Mouse (Mus musculus): ENCODE results near the gene Cdyl. TPM values are rescaled to one million over a fixed set of nuclear protein-coding genes. Genes with fewer than 3 reads are reported as not detected.

The Cdyl gene
- 1 to 10 TPM; 8.6 to 9.0 TPM for total RNA-seq (2021)
- long read RNA-seq, experiment 1, partial matches to known transcripts, result 0 of 2 reads
- long read RNA-seq, experiment 1, other reads (novel, unspliced or antisense), result 2 of 2 reads
- long read RNA-seq, experiment 2, transcript Cdyl-202 (7 exons, 3,575 nt), result major isoform, 5 of 6 reads
- long read RNA-seq, experiment 2, partial matches to known transcripts, result 0 of 6 reads
- long read RNA-seq, experiment 2, other reads (novel, unspliced or antisense), result 1 of 6 reads

GRCm38 (mm10) chr13:35659406-35659985, at the start of gene Cdyl:
TSS of gene Cdyl (plus strand) at chr13:35659833.
- DNase-seq, result no peak
- intact Hi-C loops (cut with DNase I), result no loop called here

DNA sequence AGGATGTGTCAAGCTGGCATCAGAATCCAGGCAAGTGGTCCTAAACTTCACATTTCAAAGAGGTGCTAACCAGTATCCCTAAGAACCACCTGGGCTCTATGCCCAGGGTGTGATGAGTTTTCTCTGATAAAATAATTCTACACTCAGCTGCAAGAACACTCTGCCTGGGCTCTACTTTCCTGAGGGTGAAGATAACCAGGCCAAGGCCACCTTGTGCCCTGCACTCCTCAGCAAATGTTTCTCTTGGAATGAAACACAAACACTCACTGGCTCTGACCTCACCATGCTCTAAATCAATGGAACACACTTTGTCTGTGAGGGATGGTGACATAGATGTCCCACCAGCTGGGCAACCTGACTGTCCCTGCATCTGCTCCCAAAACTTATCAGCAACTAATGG, 48.9 kb upstream of the Cdyl start:
- no peak for DNase-seq
- intact Hi-C loops (cut with DNase I), result no loop called here

- DNase-seq, result no peak
- intact Hi-C loops (cut with DNase I), result no loop called here
Measured at GRCm38 (mm10) chr13:35612506-35612905, 47.1 kb upstream of the Cdyl start.

DNA sequence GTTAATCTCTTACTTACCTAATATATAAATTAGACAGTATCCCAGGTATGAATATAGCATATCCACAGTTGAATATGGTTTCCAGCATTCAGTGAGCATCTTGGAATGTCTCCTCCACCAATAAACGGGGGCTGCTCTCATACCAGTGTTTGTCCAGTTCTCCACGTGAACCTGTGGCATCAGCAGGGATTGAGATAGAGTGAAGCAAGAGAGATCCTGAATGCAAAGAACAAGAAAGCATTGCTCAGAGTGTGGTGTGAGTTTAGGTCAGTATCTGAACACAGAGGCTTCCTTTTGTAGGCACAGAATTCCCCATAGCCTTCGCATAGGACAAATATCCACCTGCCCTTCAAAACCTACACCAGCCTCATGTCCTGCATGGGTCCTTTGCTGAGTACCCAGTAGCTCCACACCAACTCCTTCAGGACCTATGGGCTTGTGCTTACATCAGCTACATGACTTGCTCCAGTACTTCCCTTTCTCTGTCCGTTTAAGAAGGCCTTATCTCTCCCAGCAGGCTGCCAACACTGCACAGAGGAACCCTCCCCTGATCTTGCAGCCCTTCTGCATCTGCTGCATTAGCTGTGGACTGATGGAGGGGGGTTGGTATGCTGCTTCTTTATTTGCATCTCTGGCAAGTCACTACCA, 44.7 kb upstream of the Cdyl start:
- DNase-seq, result no peak
- intact Hi-C loops (cut with DNase I), result no loop called here

DNA sequence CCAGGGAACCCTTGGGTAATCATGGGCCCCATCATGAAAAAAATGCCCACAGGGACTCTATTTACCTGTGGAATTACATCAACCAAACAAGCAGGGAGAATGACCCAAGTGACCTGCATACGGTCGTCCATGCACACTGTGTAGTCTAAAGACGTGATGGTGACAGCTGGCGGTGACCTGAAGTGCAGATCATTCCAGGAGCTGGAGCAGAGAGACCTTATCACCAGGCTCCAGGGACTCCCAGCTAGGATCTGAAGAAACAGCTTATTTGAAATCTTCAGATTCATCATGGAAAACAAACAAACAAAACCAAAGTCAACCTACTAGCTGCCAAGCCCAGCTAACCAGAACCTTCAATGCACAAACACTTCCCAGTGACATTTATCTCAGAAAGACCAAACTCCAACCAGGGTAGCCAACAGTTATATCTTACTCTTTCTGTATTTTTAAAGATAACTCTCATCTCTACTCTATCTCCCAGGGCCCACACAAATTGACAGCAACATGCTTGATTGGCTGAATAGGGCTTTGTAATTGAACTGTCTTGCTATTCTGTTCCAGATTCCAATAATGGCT, 43.0 kb upstream of the Cdyl start:
- DNase-seq, result no peak
- intact Hi-C loops (cut with DNase I), result no loop called here

GRCm38 (mm10) chr13:35619356-35619755, 40.3 kb upstream of the Cdyl start:
- DNase-seq, result peak in 1 of 2 experiments; percentile 28
- intact Hi-C loops (cut with DNase I), result no loop called here

GRCm38 (mm10) chr13:35620756-35621155, 38.9 kb upstream of the Cdyl start:
- intact Hi-C loops (cut with DNase I), result no loop called here

GRCm38 (mm10) chr13:35624831-35625230, 34.8 kb upstream of the Cdyl start:
- DNase-seq, result no peak
- intact Hi-C loops (cut with DNase I), result no loop called here

More at GRCm38 (mm10) chr13:35620756-35621155, 38.9 kb upstream of the Cdyl start:
- no peak for DNase-seq

GRCm38 (mm10) chr13:35625556-35625955, 34.1 kb upstream of the Cdyl start:
- intact Hi-C loops (cut with DNase I), result no loop called here
- DNase-seq, result no peak

DNA sequence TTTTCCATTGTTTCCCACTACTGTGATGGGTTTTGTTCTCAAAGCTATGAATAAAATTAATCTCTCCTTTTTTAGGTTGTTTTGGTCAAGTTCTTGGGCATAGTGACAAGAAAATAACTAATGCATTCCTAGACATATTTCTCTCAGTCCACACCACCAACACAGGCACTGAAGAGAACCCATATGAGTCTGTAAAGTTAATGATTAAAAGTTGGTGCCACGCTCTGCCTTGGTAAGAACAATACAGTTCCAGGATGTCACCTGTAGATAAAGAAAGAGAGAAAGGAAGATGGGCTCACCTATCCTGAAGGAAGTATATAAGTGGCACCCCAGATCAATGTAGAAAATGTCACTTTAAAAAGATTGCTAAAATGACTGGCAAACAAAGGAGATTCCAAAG, 32.3 kb upstream of the Cdyl start:
- DNase-seq, result no peak
- intact Hi-C loops (cut with DNase I), result no loop called here

DNA sequence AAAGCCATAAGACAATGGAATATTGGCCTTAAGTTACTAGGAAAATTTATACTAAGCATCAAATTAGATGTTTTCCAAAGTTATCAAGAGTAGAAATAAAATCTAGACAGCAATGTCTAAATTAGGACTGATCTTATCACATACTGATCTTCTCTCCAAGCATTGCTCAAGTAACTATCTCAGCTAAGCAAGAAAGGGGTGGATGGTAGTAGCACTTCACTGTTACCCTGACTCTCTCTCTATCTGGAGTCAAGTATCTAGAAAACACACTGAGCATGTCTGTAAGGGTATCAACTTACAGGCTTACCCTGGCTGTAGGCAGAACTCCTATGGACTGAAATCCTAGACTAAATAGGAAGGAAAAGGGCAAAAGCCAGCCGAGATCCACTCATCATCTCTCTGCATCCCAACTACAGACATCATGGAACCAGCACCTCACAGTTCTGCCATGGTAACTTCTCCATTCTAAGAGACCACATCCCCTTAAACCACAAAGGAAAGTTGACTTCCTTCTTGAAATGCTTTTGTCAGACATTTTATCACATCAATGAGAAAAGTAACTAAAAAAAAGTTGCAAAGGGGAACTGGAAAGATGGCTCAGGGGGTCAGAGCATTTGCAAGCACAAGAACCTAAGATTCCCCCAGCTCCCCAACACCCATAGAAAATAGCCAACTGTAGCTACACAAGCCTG, 12.4 kb upstream of the Cdyl start:
- intact Hi-C loops (cut with DNase I), result no loop called here
- DNase-seq, result no peak

DNA sequence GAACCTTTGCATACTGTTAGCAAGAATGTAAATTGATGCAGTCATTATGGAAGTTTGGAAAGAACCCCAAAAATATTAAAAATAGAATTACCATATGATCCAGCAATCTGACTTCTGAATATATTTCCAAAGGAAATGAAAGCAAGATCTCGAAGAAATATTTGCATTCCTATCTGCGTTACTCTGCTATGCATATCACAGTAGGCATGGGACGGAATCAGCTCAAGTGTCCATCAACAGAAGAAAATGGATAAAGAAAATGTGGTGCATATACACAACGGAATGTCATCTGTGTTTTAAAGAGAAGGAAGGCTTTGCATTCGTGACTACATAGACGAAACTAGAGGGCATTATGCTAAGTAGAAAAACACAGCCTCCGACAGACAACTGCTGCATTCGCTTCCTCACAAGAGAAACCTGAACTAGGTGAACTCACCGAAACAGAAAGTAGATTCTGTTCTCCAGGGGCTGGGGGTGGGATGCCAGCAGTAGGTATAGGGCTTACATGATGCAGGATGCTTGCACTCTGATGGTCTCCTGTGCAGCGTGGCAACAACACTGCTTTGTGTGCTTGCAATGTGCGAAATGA, 9.3 kb upstream of the Cdyl start:
- no peak for DNase-seq
- intact Hi-C loops (cut with DNase I), result no loop called here

- DNase-seq, result no peak
- intact Hi-C loops (cut with DNase I), result no loop called here
Measured at GRCm38 (mm10) chr13:35652851-35653250, 6.8 kb upstream of the Cdyl start.

- intact Hi-C loops (cut with DNase I), result no loop called here
Measured at GRCm38 (mm10) chr13:35656853-35657252, 2.8 kb upstream of the Cdyl start.

DNA sequence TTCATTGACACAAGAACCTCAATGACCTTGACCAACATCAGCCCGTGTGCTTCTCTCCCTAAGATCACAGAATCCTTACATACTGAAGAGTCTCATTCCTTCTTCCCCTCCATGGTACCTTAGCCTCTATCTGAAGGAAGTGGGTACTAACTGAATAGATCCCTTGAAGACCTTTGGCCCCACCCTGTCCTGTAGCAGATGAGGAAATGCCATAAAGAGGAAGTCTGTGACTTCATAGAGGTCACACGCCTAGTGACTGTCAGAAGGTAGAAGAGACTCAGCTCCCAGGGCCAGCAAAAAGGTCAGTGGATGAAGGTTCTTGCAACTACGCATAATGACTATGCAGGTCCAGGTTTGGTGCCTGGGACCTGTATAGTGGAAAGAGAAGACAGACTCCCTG, 5.8 kb downstream of the Cdyl start:
- intact Hi-C loops (cut with DNase I), result no loop called here
- DNase-seq, result no peak

More at GRCm38 (mm10) chr13:35656853-35657252, 2.8 kb upstream of the Cdyl start:
- no peak for DNase-seq

DNA sequence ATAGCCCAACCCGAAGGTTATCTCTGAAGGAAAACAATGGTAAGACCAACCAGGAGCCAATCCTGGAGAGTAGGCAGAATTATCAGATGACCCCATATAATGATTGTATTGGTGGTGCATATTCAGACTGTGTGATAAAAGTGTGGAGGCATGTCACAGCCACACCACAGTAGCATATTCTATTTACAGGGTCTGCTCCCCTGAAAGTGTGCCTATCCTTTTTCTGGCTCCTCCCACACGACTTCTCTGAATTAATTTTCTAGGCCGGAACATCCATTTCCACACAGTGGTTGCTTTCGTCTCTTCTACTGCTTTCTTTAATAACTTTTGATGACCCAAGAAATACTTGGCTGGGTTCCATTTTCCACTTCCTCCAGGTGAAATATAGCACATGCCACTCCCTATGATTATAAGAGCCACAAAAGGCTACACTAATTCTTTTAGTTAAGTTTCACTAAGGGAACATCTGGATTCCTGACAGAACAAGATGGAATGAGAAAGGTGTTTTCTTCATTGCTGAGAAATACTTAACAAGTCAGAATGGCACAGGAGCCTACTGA, 10.4 kb downstream of the Cdyl start:
- intact Hi-C loops (cut with DNase I), result no loop called here
- DNase-seq, result no peak

DNA sequence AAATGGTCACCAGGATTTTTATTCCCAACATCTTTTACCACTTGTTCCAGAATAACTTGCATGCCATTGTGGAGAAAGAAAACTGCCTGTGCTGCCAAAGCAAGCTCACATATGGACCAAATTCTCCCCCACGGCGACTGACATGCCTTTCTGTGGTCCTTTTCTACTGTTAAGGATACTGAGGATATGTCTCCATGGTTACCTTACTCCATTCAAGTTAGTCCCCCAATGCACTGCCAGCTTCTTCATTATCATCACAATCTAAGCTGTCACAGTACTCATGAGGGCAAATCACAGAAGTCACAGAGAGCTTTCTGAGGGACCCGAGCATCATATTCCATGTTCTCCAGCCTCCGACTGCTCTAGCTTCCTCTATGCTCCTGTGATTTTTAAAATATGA, 11.2 kb downstream of the Cdyl start:
- intact Hi-C loops (cut with DNase I), result no loop called here
- no peak for DNase-seq

GRCm38 (mm10) chr13:35676921-35677320, 17.3 kb downstream of the Cdyl start:
- intact Hi-C loops (cut with DNase I), result no loop called here
- no peak for DNase-seq

- no peak for DNase-seq
- intact Hi-C loops (cut with DNase I), result no loop called here
Measured at GRCm38 (mm10) chr13:35677433-35678051, 17.9 kb downstream of the Cdyl start.

GRCm38 (mm10) chr13:35678691-35679090, 19.1 kb downstream of the Cdyl start:
- intact Hi-C loops (cut with DNase I), result no loop called here
- DNase-seq, result no peak

Measured in heart, postnatal 14 days (tissue).